Mouse (Mus musculus) left cerebral cortex, postnatal 25 days (tissue): ENCODE measurements around the gene Arl2. TPM values are rescaled to one million over a fixed set of nuclear protein-coding genes. Genes with fewer than 3 reads are reported as not detected.

Experiments
- DNase-seq, 2 experiments: peaks; one replicate each; pipeline ENCODE4 v3.0.0; 2022; ENCODE audit warnings: low spot score in 2 of 2, mixed read lengths in 1 of 2
- intact Hi-C: fragments of 180-260 bp; cut with DNase I; formaldehyde crosslinking; loops from one replicate; pipeline ENCODE4 v1.15.1; 2025
- total RNA-seq, 2 experiments: library from RNA; stranded (reverse); gene quantifications; 2 replicates each; pipeline ENCODE4 v1.2.3; 2021

Arl2 gene
- total RNA-seq, 2 experiments from 2014 or later = 71.5 to 76.8 TPM

GRCm38 (mm10) chr19:6094119-6094518, 47.2 kb downstream of the Arl2 start, which contains the start of gene AC131692.1:
Gene AC131692.1 (plus strand): TSS chr19:6094419.
- intact Hi-C loops = no loop called here
- no peak for DNase-seq

DNA sequence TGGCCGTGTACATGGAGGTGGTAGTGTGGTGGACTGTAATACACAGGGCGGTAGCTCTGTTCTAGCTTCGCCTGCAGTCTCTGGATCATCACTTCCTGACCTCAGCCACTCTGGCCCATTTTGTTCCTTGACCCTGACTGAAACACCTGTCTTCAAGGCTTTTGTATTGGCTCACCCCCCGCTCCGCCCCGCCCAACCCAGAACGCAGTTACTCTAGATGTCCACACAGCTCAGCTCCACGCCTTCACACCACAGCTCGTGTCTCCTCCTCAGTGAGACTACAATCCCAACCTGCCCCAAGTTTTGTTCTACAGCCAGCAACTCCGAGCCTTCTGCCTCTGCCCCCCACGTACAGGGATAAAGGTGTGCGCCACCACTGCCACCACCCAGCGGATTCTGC, 52.5 kb downstream of the Arl2 start:
- no peak for DNase-seq
- intact Hi-C loops = no loop called here

GRCm38 (mm10) chr19:6085417-6085879, 55.9 kb downstream of the Arl2 start:
- intact Hi-C loops = loop anchor here (1.0 to 2.0 kb wide), 2 partner anchors 29 to 33 kb away; partner anchors contain the start of genes Fau, Mrpl49 and Sac3d1
- no peak for DNase-seq

GRCm38 (mm10) chr19:6084478-6085248, 56.7 kb downstream of the Arl2 start, which contains the start of the genes Zfpl1 and Cdca5:
Gene Zfpl1 (minus strand): TSS chr19:6084956.
Gene Cdca5 (plus strand): TSS chr19:6084983.
- intact Hi-C loops = loop anchor here (1.0 to 2.0 kb wide), 2 partner anchors 28 to 34 kb away; partner anchors contain the start of genes Fau, Mrpl49 and Sac3d1

More at GRCm38 (mm10) chr19:6084478-6085248, 56.7 kb downstream of the Arl2 start, which contains the start of the genes Zfpl1 and Cdca5:
- DNase-seq = peak; percentile 97 to 98

Other genes starting within 250 kb of the Arl2 start
- gene Tigd3, start 247.4 kb downstream of the Arl2 start, total RNA-seq = 1 to 10 TPM; 4.5 to 5.5 TPM
- gene Dpf2, start 228.5 kb downstream of the Arl2 start, total RNA-seq = 10 to 100 TPM; 84.1 to 96.1 TPM
- 1 to 10 TPM; 6.2 to 6.6 TPM for gene Cdc42ep2, start 216.7 kb downstream of the Arl2 start, total RNA-seq
- 1 to 10 TPM; 3.8 to 5.6 TPM for gene Pola2, start 177.3 kb downstream of the Arl2 start, total RNA-seq
- not detected for gene Slc22a20, start 155.4 kb downstream of the Arl2 start, total RNA-seq
- gene Capn1, start 125.7 kb downstream of the Arl2 start, total RNA-seq = 10 to 100 TPM; 17.5 to 18.5 TPM
- 10 to 100 TPM; 45.4 to 49.5 TPM for gene Syvn1, start 95.0 kb downstream of the Arl2 start, total RNA-seq
- gene Mrpl49, start 83.8 kb downstream of the Arl2 start, total RNA-seq = 10 to 100 TPM; 45.1 to 47.0 TPM
- gene Fau, start 83.7 kb downstream of the Arl2 start, total RNA-seq = 100 to 1,000 TPM; 593 to 625 TPM
- 10 to 100 TPM; 33.4 to 38.1 TPM for gene Znhit2, start 80.4 kb downstream of the Arl2 start, total RNA-seq
- gene Tm7sf2, start 73.2 kb downstream of the Arl2 start, total RNA-seq = 10 to 100 TPM; 24.9 to 25.2 TPM
- 10 to 100 TPM; 71.9 to 77.6 TPM for gene Vps51, start 64.3 kb downstream of the Arl2 start, total RNA-seq
- gene Tmem262, start 61.5 kb downstream of the Arl2 start, total RNA-seq = not detected
- under 1 TPM; 0.53 to 0.55 TPM for gene Gm28374, start 59.3 kb downstream of the Arl2 start, total RNA-seq
- 10 to 100 TPM; 36.5 to 37.2 TPM for gene Zfpl1, start 56.6 kb downstream of the Arl2 start, total RNA-seq
- gene Cdca5, start 56.6 kb downstream of the Arl2 start, total RNA-seq = under 1 TPM; 0.18 to 0.34 TPM
- gene AC131692.1, start 47.1 kb downstream of the Arl2 start, total RNA-seq = not detected
- under 1 TPM in 1 of 2 experiments, not detected in 1; 0.21 TPM for gene Naaladl1, start 35.8 kb downstream of the Arl2 start, total RNA-seq
- 10 to 100 TPM; 23.7 to 25.0 TPM for gene Sac3d1, start 22.9 kb downstream of the Arl2 start, total RNA-seq
- 10 to 100 TPM; 36.2 to 43.6 TPM for gene Snx15, start 13.2 kb downstream of the Arl2 start, total RNA-seq
- gene Batf2, start 565 bp downstream of the Arl2 start, total RNA-seq = under 1 TPM in 1 of 2 experiments, not detected in 1; 0.71 TPM
- under 1 TPM in 1 of 2 experiments, not detected in 1; 0.53 TPM for gene Majin, start 42.8 kb upstream of the Arl2 start, total RNA-seq
- gene Gpha2, start 84.8 kb upstream of the Arl2 start, total RNA-seq = not detected
- gene Ppp2r5b, start 94.3 kb upstream of the Arl2 start, total RNA-seq = 100 to 1,000 TPM; 153 to 165 TPM
- 10 to 100 TPM; 33.1 to 35.6 TPM for gene Atg2a, start 100.1 kb upstream of the Arl2 start, total RNA-seq
- 10 to 100 TPM; 35.9 to 40.3 TPM for gene Ehd1, start 135.2 kb upstream of the Arl2 start, total RNA-seq
- 1 to 10 TPM; 2.7 to 2.9 TPM for gene Cdc42bpg, start 164.9 kb upstream of the Arl2 start, total RNA-seq
- gene Men1, start 193.4 kb upstream of the Arl2 start, total RNA-seq = 10 to 100 TPM; 69.7 to 70.0 TPM
- gene Map4k2, start 199.6 kb upstream of the Arl2 start, total RNA-seq = 10 to 100 TPM; 83.3 to 92.3 TPM
- 100 to 1,000 TPM; 180 to 195 TPM for gene Sf1, start 222.1 kb upstream of the Arl2 start, total RNA-seq
- gene Pygm, start 242.9 kb upstream of the Arl2 start, total RNA-seq = 10 to 100 TPM; 26.8 to 35.5 TPM